Mouse (Mus musculus) ES-Bruce4 (cell line): ENCODE measurements around the gene Wdsub1. TPM values are rescaled to one million over a fixed set of nuclear protein-coding genes. Genes with fewer than 3 reads are reported as not detected.
"Not testable (repeated sequence)": the region's sequence is repeated elsewhere in the genome, so short reads cannot be mapped to it uniquely, and the experiment has no call there.

Experiments
- H3K27ac ChIP-seq: 2 replicates; pipeline ENCODE4 v1.5.1; 2012; ENCODE audit warnings: low read length, inconsistent platforms; ENCODE audit not compliant: insufficient read depth
- H3K27me3 ChIP-seq: 2 replicates; pipeline ENCODE4 v1.6.1; 2012; ENCODE audit warnings: mild to moderate bottlenecking, low read length, inconsistent platforms; ENCODE audit not compliant: control insufficient read depth, poor library complexity, insufficient read depth, severe bottlenecking
- H3K36me3 ChIP-seq: 2 replicates; pipeline ENCODE4 v1.6.1; 2012; ENCODE audit warnings: inconsistent platforms, mild to moderate bottlenecking, low read length, moderate library complexity; ENCODE audit not compliant: control insufficient read depth, poor library complexity, insufficient read depth, severe bottlenecking
- H3K4me1 ChIP-seq: one replicate; pipeline ENCODE4 v1.8.1; 2011; ENCODE audit warnings: low read length; ENCODE audit not compliant: control insufficient read depth, insufficient read depth
- H3K4me3 ChIP-seq: 2 replicates; pipeline ENCODE4 v1.5.1; 2011; ENCODE audit warnings: low read depth, mild to moderate bottlenecking, low read length
- H3K9ac ChIP-seq: 2 replicates; pipeline ENCODE4 v1.6.1; 2012; ENCODE audit warnings: low read depth, mild to moderate bottlenecking, inconsistent platforms; ENCODE audit not compliant: poor library complexity, severe bottlenecking
- H3K9me3 ChIP-seq: replicated peaks from 2 replicates; pipeline ENCODE4 v1.6.1; 2012; ENCODE audit warnings: mild to moderate bottlenecking, low read length, inconsistent platforms; ENCODE audit not compliant: control insufficient read depth, poor library complexity, insufficient read depth, severe bottlenecking
- CTCF ChIP-seq: IDR thresholded peaks from one replicate; pipeline ENCODE4 v1.8.1; 2011; ENCODE audit warnings: low read depth, low read length
- EP300 ChIP-seq: IDR thresholded peaks from 2 replicates; pipeline ENCODE4 v1.6.1; 2011; ENCODE audit warnings: low read depth, low read length; ENCODE audit not compliant: insufficient read depth
- POLR2A ChIP-seq: IDR thresholded peaks from one replicate; pipeline ENCODE4 v1.8.1; 2011; ENCODE audit warnings: low read length; ENCODE audit not compliant: insufficient read depth
- polyA plus RNA-seq: library from polyadenylated mRNA; stranded (reverse); fragments of >200 nt; gene quantifications from 2 replicates; pipeline ENCODE4 v1.2.4, GENCODE M21; 2011; ENCODE audit warnings: low read depth; ENCODE audit not compliant: missing spikeins, insufficient read depth, insufficient read length

Wdsub1 gene
- polyA plus RNA-seq, 1 experiment = 23.5 TPM

GRCm38 (mm10) chr2:59852916-59853315, 29.5 kb downstream of the Wdsub1 start:
- Histone ChIP-seq H3K27ac (no peak overlapping the region), H3K36me3 (no peaks in the 10 kb centered on the region), H3K4me1 (no peaks in the 10 kb centered on the region), H3K9ac (no peak overlapping the region), H3K9me3 (no peaks in the 10 kb centered on the region), H3K4me3 (no peak overlapping the region), H3K27me3 (no peaks in the 10 kb centered on the region)
- TF ChIP-seq CTCF (no peak), POLR2A (no peak), EP300 (no peak)

DNA sequence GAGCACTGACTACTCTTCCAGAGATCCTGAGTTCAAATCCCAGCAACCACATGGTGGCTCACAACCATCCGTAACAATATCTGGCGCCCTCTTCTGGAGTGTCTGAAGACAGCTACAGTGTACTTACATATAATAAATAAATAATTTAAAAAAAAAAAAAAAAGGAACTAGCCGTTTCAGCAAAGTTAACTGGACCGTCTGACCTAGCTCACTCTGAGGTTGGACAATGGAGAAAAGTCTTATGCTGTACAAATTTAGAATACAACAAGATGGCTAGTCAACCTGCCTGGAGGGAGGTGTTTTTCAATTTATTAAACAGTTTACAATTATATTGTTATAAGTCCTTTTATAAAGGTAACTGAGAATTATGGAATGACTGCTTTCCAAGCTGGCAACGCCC, 30.5 kb downstream of the Wdsub1 start:
- H3K4me3 ChIP-seq, H3K4me1 ChIP-seq, H3K27ac ChIP-seq, H3K9me3 ChIP-seq, H3K9ac ChIP-seq, H3K27me3 ChIP-seq, H3K36me3 ChIP-seq: not testable (repeated sequence)

DNA sequence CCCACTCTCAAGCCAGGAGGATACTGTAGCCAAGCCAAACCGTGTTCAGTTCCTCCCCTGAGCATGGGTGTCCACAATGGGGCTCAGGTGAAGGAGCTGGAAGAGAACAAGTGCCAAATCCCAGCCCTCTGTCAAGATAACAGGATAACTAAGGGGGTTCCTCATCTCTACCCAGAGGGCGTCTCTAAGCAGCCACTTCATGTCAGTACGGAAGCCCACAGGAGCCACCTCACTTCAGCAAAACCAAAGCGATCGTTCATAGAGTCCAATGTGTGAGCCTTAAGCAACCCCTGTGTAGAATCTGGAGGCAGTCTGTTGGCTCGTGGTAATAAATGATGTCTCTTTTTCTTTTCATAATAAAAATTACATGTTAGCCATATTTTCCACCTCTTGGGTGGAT, 38.5 kb downstream of the Wdsub1 start:
- TF ChIP-seq EP300 (no peak), CTCF (no peak), POLR2A (no peak)
- H3K4me3 ChIP-seq = no peak overlapping the region
- H3K27ac ChIP-seq = no peak overlapping the region
- H3K9me3 ChIP-seq = peaks cover 7% of the 10 kb centered on the region; the same call in 1 of the 2 replicates
- H3K4me1 ChIP-seq = peaks cover 3% of the 10 kb centered on the region
- H3K36me3 ChIP-seq = peaks cover 21% of the 10 kb centered on the region
- H3K9ac ChIP-seq = no peak overlapping the region
- H3K27me3 ChIP-seq = no peaks in the 10 kb centered on the region

- Histone ChIP-seq H3K27ac (no peak overlapping the region), H3K36me3 (peaks cover 23% of the 10 kb centered on the region), H3K27me3 (no peaks in the 10 kb centered on the region), H3K9me3 (peaks cover 7% of the 10 kb centered on the region; the same call in 1 of the 2 replicates), H3K4me1 (peaks cover 3% of the 10 kb centered on the region), H3K9ac (no peak overlapping the region), H3K4me3 (no peak overlapping the region)
- TF ChIP-seq POLR2A (no peak), CTCF (no peak), EP300 (no peak)
Measured at GRCm38 (mm10) chr2:59843156-59843555, 39.2 kb downstream of the Wdsub1 start.

DNA sequence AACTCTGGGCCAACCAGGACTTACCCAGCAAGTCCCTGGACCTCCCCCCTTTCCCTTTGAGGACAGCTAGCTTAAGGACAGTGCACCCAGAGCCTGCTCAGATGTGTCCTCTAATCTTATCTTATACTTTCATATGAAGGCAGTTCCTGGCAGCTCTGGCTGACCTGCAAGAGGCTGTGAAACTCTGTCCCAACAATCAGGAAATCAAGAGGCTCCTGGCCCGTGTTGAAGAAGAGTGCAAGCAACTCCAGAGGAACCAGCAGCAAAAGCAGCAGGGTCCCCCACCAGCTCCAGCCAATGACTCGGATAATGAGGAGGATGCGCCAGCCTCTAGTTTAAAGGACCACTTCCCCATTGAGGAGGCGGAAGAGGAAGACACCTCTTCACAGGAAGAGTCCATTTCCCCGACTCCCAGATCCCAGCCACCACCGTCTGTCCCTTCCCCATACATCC, 39.8 kb downstream of the Wdsub1 start:
- H3K27ac ChIP-seq = no peak overlapping the region
- no peak overlapping the region for H3K4me3 ChIP-seq
- no peak for TF ChIP-seq CTCF
- TF ChIP-seq EP300 = no peak
- TF ChIP-seq POLR2A = no peak

DNA sequence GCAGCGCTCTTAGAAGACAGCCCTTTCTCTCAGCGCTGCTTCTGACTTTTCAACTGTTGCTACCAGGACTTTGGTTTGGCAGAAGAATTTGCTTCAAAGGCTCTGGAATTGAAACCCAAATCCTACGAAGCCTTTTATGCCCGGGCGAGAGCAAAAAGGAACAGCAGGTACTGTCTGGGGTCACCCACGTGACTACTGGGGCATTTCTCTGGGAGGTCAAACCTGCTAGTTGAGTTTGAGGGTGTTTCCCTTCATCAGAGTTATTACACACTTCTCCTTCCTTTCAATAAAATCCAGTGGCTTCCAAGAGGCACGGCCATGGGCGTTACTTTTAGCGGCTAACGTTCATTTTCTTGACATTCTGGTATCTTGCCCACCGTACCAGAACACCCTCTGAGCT, 40.4 kb downstream of the Wdsub1 start:
- H3K4me3 ChIP-seq = no peak overlapping the region
- no peak for TF ChIP-seq CTCF
- no peak for TF ChIP-seq EP300
- no peak for TF ChIP-seq POLR2A
- peaks cover 7% of the 10 kb centered on the region; the same call in 1 of the 2 replicates for H3K9me3 ChIP-seq
- H3K9ac ChIP-seq = no peak overlapping the region
- H3K27me3 ChIP-seq = no peaks in the 10 kb centered on the region
- H3K4me1 ChIP-seq = peaks cover 3% of the 10 kb centered on the region
- no peak overlapping the region for H3K27ac ChIP-seq
- peaks cover 28% of the 10 kb centered on the region for H3K36me3 ChIP-seq

More for the DNA sequence above, 39.8 kb downstream of the Wdsub1 start:
- Histone ChIP-seq H3K27me3 (no peaks in the 10 kb centered on the region), H3K36me3 (peaks cover 26% of the 10 kb centered on the region), H3K4me1 (peaks cover 3% of the 10 kb centered on the region), H3K9ac (no peak overlapping the region), H3K9me3 (peaks cover 7% of the 10 kb centered on the region; the same call in 1 of the 2 replicates)
